In the genomic region with DNA sequence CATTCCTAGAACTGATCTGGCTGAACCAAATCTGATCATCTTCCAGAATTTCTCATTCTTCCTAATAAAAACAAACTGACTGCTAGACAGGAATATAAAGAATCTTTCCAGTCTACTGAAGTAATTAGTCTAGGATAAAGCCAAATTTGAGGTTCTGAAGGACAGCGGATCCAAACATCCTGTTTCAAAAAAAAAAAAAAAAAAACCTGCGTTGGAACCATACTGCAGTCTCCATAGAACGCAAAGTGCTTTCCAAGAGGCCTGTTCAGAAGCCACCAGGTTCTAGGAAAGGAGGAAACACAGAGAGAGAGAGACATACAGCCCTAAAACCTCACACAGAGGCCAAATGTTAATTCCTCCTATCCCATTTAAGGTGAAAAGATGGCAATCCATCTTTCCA, we compare ENCODE assay signal across 9 mouse cellular contexts. TPM values are rescaled to one million over a fixed set of nuclear protein-coding genes. Genes with fewer than 3 reads are reported as not detected.
DNase-seq lines count a peak whose midpoint lies in the region; ATAC-seq and TF ChIP-seq lines count a peak whose summit lies in the region.
"Had no signal": no experiment of that assay in that cellular context is flagged by ENCODE, and none has a peak within 500 bp of the region (broad histone marks: within the 10 kb centered on the region; RNA-seq: fewer than 3 reads in every experiment).

No protein-coding gene starts in this region.

- H3K4me3 ChIP-seq in kidney, postnatal 0 days (replicated peaks; ENCODE audit: low read depth, low read length): no peak overlapping the region
- peak overlapping the region; percentile 71 for H3K4me3 ChIP-seq in embryonic facial prominence, embryonic 10.5 days
- H3K4me3 ChIP-seq in hindbrain, embryonic 16.5 days (ENCODE audit: low read length): peak overlapping the region; percentile 57
- H3K4me3 ChIP-seq in midbrain, embryonic 16.5 days (ENCODE audit: low read depth, low read length): peak overlapping the region; percentile 59

- H3K9ac ChIP-seq in kidney, postnatal 0 days (ENCODE audit: low read depth, low read length): 0 out of 2 replicates have a peak overlapping the region, but pooled peaks have one; percentile 60
- peak overlapping the region; percentile 70 for H3K9ac ChIP-seq in hindbrain, embryonic 16.5 days (ENCODE audit: low read depth, low read length)
- H3K9ac ChIP-seq in midbrain, embryonic 16.5 days (ENCODE audit: low read depth, low read length): peak overlapping the region; percentile 70

- H3K36me3 ChIP-seq in kidney, postnatal 0 days (ENCODE audit: insufficient read depth, low read length): no peaks in the 10 kb centered on the region
- H3K36me3 ChIP-seq in embryonic facial prominence, embryonic 10.5 days (replicated peaks): no peaks in the 10 kb centered on the region
- H3K36me3 ChIP-seq in hindbrain, embryonic 16.5 days (ENCODE audit: control insufficient read depth, insufficient read depth, low read length): no peaks in the 10 kb centered on the region
- no peaks in the 10 kb centered on the region for H3K36me3 ChIP-seq in midbrain, embryonic 16.5 days (ENCODE audit: control insufficient read depth, insufficient read depth, low read length)

- no peak for TF ChIP-seq CTCF in kidney, postnatal 0 days (IDR thresholded peaks at IDR 0.05; ENCODE audit: low read depth)

- H3K27me3 ChIP-seq in kidney, postnatal 0 days (ENCODE audit: insufficient read depth, low read length): no peaks in the 10 kb centered on the region
- no peaks in the 10 kb centered on the region for H3K27me3 ChIP-seq in embryonic facial prominence, embryonic 10.5 days (replicated peaks; ENCODE audit: low read depth, poor library complexity, severe bottlenecking)
- H3K27me3 ChIP-seq in hindbrain, embryonic 16.5 days (replicated peaks; ENCODE audit: control insufficient read depth, insufficient read depth, low read length): no peaks in the 10 kb centered on the region
- H3K27me3 ChIP-seq in midbrain, embryonic 16.5 days (ENCODE audit: control insufficient read depth, insufficient read depth, low read depth, low read length): no peaks in the 10 kb centered on the region

- H3K4me1 ChIP-seq in kidney, postnatal 0 days (replicated peaks; ENCODE audit: insufficient read depth, low read length): no peaks in the 10 kb centered on the region
- peaks cover 6% of the 10 kb centered on the region; the same call in 1 of the 2 replicates for H3K4me1 ChIP-seq in embryonic facial prominence, embryonic 10.5 days
- no peaks in the 10 kb centered on the region; the same call in 1 of the 2 replicates for H3K4me1 ChIP-seq in hindbrain, embryonic 16.5 days (ENCODE audit: control insufficient read depth, insufficient read depth, low read depth, low read length)
- no peaks in the 10 kb centered on the region for H3K4me1 ChIP-seq in midbrain, embryonic 16.5 days (ENCODE audit: control insufficient read depth, insufficient read depth, low read length)

- ATAC-seq in kidney, postnatal 0 days (replicated peaks; ENCODE audit: low FRiP score, low read depth): no peak
- no peak for ATAC-seq in hindbrain, embryonic 16.5 days
- ATAC-seq in midbrain, embryonic 16.5 days: no peak

- DNase-seq in kidney, postnatal 0 days (ENCODE audit: low spot score): no peak
- DNase-seq in kidney, adult 9 months: no peak
- DNase-seq in embryonic facial prominence, embryonic 10.5 days (ENCODE audit: low spot score): no peak
- DNase-seq in ovary, postnatal 14 days (ENCODE audit: low spot score): no peak
- DNase-seq in ovary, postnatal 10 days (ENCODE audit: low spot score): no peak
- no peak for DNase-seq in urinary bladder, adult 18-20 months (ENCODE audit: low spot score in 2 of 2)
- DNase-seq: lung, postnatal 36 days had no signal

- H3K9me3 ChIP-seq in kidney, postnatal 0 days (replicated peaks; ENCODE audit: low read length): no peaks in the 10 kb centered on the region
- H3K9me3 ChIP-seq in embryonic facial prominence, embryonic 10.5 days: no peaks in the 10 kb centered on the region
- H3K9me3 ChIP-seq in hindbrain, embryonic 16.5 days (ENCODE audit: control insufficient read depth, low read length): no peaks in the 10 kb centered on the region
- no peaks in the 10 kb centered on the region for H3K9me3 ChIP-seq in midbrain, embryonic 16.5 days (replicated peaks; ENCODE audit: control insufficient read depth, low read length, poor library complexity, severe bottlenecking)

- H3K4me2 ChIP-seq in kidney, postnatal 0 days (ENCODE audit: low read length): peak overlapping the region; percentile 74
- H3K4me2 ChIP-seq in hindbrain, embryonic 16.5 days (ENCODE audit: low read length): peak overlapping the region; percentile 54
- peak overlapping the region; percentile 47 for H3K4me2 ChIP-seq in midbrain, embryonic 16.5 days (ENCODE audit: low read length)

- WGBS in kidney, postnatal 0 days: 61% methylated on average over 3 of the region's 3 CpGs
- 43% methylated on average over 3 of the region's 3 CpGs for WGBS in embryonic facial prominence, embryonic 10.5 days
- 24% methylated on average over 3 of the region's 3 CpGs for WGBS in hindbrain, embryonic 16.5 days
- WGBS in midbrain, embryonic 16.5 days: 30% methylated on average over 3 of the region's 3 CpGs

- H3K27ac ChIP-seq in kidney, postnatal 0 days: no peak overlapping the region
- H3K27ac ChIP-seq in embryonic facial prominence, embryonic 10.5 days (replicated peaks): no peak overlapping the region
- peak overlapping the region; percentile 81 for H3K27ac ChIP-seq in hindbrain, embryonic 16.5 days (ENCODE audit: low read depth, low read length)
- H3K27ac ChIP-seq in midbrain, embryonic 16.5 days (ENCODE audit: low read length): peak overlapping the region; percentile 88

RNA-seq across cellular contexts. Expression of a gene that starts 1.0 kb away (rescaled TPM):
- 1.4 and 1.6 TPM in 2 replicates for polyA plus RNA-seq in kidney, postnatal 0 days (2015; fragmentation: Nextera tagmentation; extraction: Ambion mirVana)
- 2.4 and 2.5 TPM in 2 replicates for polyA plus RNA-seq in embryonic facial prominence, embryonic 10.5 days (2016; fragmentation: Nextera tagmentation; extraction: Ambion mirVana)
- polyA plus RNA-seq in hindbrain, embryonic 16.5 days (2015; fragmentation: Nextera tagmentation; extraction: Ambion mirVana): 18.9 and 19.1 TPM in 2 replicates
- polyA plus RNA-seq in midbrain, embryonic 16.5 days (2015; fragmentation: Nextera tagmentation; extraction: Ambion mirVana): 19.5 and 20.3 TPM in 2 replicates

RNA-seq across cellular contexts. Expression of a gene that starts 27.7 kb away (rescaled TPM):
- polyA plus RNA-seq in kidney, postnatal 0 days (2015; fragmentation: Nextera tagmentation; extraction: Ambion mirVana): 22.5 and 26.4 TPM in 2 replicates
- polyA plus RNA-seq in embryonic facial prominence, embryonic 10.5 days (2016; fragmentation: Nextera tagmentation; extraction: Ambion mirVana): 34.1 and 35.4 TPM in 2 replicates
- polyA plus RNA-seq in hindbrain, embryonic 16.5 days (2015; fragmentation: Nextera tagmentation; extraction: Ambion mirVana): 22.9 and 24.6 TPM in 2 replicates
- polyA plus RNA-seq in midbrain, embryonic 16.5 days (2015; fragmentation: Nextera tagmentation; extraction: Ambion mirVana): 20.9 and 21.0 TPM in 2 replicates

RNA-seq across cellular contexts. Expression of a gene that starts 28.0 kb away (rescaled TPM):
- polyA plus RNA-seq in kidney, postnatal 0 days (2015; fragmentation: Nextera tagmentation; extraction: Ambion mirVana): 157 and 163 TPM in 2 replicates
- polyA plus RNA-seq in embryonic facial prominence, embryonic 10.5 days (2016; fragmentation: Nextera tagmentation; extraction: Ambion mirVana): 126 and 130 TPM in 2 replicates
- polyA plus RNA-seq in hindbrain, embryonic 16.5 days (2015; fragmentation: Nextera tagmentation; extraction: Ambion mirVana): 117 and 118 TPM in 2 replicates
- 114 and 116 TPM in 2 replicates for polyA plus RNA-seq in midbrain, embryonic 16.5 days (2015; fragmentation: Nextera tagmentation; extraction: Ambion mirVana)

Comparison
In these comparisons a context has a peak if more than half of its experiments do, and no peak if none do; other contexts are left out.
1. H3K27ac ChIP-seq: peak in hindbrain, embryonic 16.5 days (single experiment) and midbrain, embryonic 16.5 days (single experiment); none in kidney, postnatal 0 days (single experiment) and embryonic facial prominence, embryonic 10.5 days (single experiment).
2. Peak in every context shown above with its lines, with median percentiles within 50 percentile points of each other: H3K4me2 ChIP-seq and H3K9ac ChIP-seq.